Mouse (Mus musculus): ENCODE measurements at regions not wholly inside any gene's neighbourhood (a gene's known extent, or its start where the extent isn't known, plus 50 kb on each side); places are given as distances from the start of the nearest gene placed in this dataset.

GRCm38 (mm10) chr2:128217784-128218467 is 92.1 kb downstream of the Bcl2l11 start:
- no peak for DNase-seq (ENCODE audit: low spot score)

- DNase-seq (ENCODE audit: low spot score) = no peak
Measured at GRCm38 (mm10) chr2:128218961-128219360, 93.1 kb downstream of the Bcl2l11 start.

- DNase-seq (ENCODE audit: low spot score) = no peak
Measured at GRCm38 (mm10) chr2:128221055-128221454, 95.2 kb downstream of the Bcl2l11 start.

GRCm38 (mm10) chr2:128221657-128222056 is 95.8 kb downstream of the Bcl2l11 start:
- DNase-seq (ENCODE audit: low spot score) = no peak

- no peak for DNase-seq (ENCODE audit: low spot score)
Measured at GRCm38 (mm10) chr2:128226465-128227047, 100.7 kb downstream of the Bcl2l11 start.

GRCm38 (mm10) chr2:128229730-128230129 is 103.9 kb downstream of the Bcl2l11 start:
- no peak for DNase-seq (ENCODE audit: low spot score)

- DNase-seq (ENCODE audit: low spot score) = no peak
Measured at GRCm38 (mm10) chr2:128230921-128231320, 105.1 kb downstream of the Bcl2l11 start.

- DNase-seq (ENCODE audit: low spot score) = no peak
Measured at GRCm38 (mm10) chr2:128231338-128231737, 105.5 kb downstream of the Bcl2l11 start.

GRCm38 (mm10) chr2:128232027-128232426 is 106.2 kb downstream of the Bcl2l11 start:
- DNase-seq (ENCODE audit: low spot score) = no peak

- DNase-seq (ENCODE audit: low spot score) = no peak
Measured at GRCm38 (mm10) chr2:128235127-128235526, 109.3 kb downstream of the Bcl2l11 start.

GRCm38 (mm10) chr2:128239451-128239850 is 113.6 kb downstream of the Bcl2l11 start:
- DNase-seq (ENCODE audit: low spot score) = no peak

GRCm38 (mm10) chr2:128240054-128240453 is 114.2 kb downstream of the Bcl2l11 start:
- DNase-seq (ENCODE audit: low spot score) = no peak

GRCm38 (mm10) chr2:128240536-128241279 is 114.9 kb downstream of the Bcl2l11 start:
- DNase-seq (ENCODE audit: low spot score) = no peak

GRCm38 (mm10) chr2:128241280-128241665 is 115.4 kb downstream of the Bcl2l11 start:
- DNase-seq (ENCODE audit: low spot score) = no peak

GRCm38 (mm10) chr2:128245544-128245943 is 119.7 kb downstream of the Bcl2l11 start:
- DNase-seq (ENCODE audit: low spot score) = no peak

GRCm38 (mm10) chr2:128247967-128248366 is 122.1 kb downstream of the Bcl2l11 start:
- no peak for DNase-seq (ENCODE audit: low spot score)

GRCm38 (mm10) chr2:128249188-128249587 is 123.3 kb downstream of the Bcl2l11 start:
- no peak for DNase-seq (ENCODE audit: low spot score)

- no peak for DNase-seq (ENCODE audit: low spot score)
Measured at GRCm38 (mm10) chr2:128249607-128250006, 123.8 kb downstream of the Bcl2l11 start.

- DNase-seq (ENCODE audit: low spot score) = no peak
Measured at GRCm38 (mm10) chr2:128250841-128251240, 125.0 kb downstream of the Bcl2l11 start.

- DNase-seq (ENCODE audit: low spot score) = no peak
Measured at GRCm38 (mm10) chr2:128256651-128257050, 130.8 kb downstream of the Bcl2l11 start.

- no peak for DNase-seq (ENCODE audit: low spot score)
Measured at GRCm38 (mm10) chr2:128257262-128257661, 131.4 kb downstream of the Bcl2l11 start.

- DNase-seq (ENCODE audit: low spot score) = no peak
Measured at GRCm38 (mm10) chr2:128263880-128264279, 138.0 kb downstream of the Bcl2l11 start.
